Mouse (Mus musculus): ENCODE data around the gene Bbs5.
"Not testable (repeated sequence)": the region's sequence is repeated elsewhere in the genome, so short reads cannot be mapped to it uniquely, and the experiment has no call there.

Gene Bbs5

GRCm38 (mm10) chr2:69646726-69647490, at the start of gene Bbs5:
Gene Bbs5 (plus strand): TSS chr2:69647171.
- peak; percentile 89 for DNase-seq

GRCm38 (mm10) chr2:69603726-69604393, 43.1 kb upstream of the Bbs5 start:
- no peak for DNase-seq

- DNase-seq, result no peak
These were observed 40.4 kb upstream of the Bbs5 start for GRCm38 (mm10) chr2:69606621-69607020.

- DNase-seq, result no peak
These were observed 34.7 kb upstream of the Bbs5 start for GRCm38 (mm10) chr2:69612237-69612636.

GRCm38 (mm10) chr2:69612716-69613115, 34.3 kb upstream of the Bbs5 start:
- DNase-seq, result no peak

- DNase-seq, result no peak
These were observed 33.7 kb upstream of the Bbs5 start for GRCm38 (mm10) chr2:69613237-69613636.

GRCm38 (mm10) chr2:69618336-69618735, 28.6 kb upstream of the Bbs5 start:
- DNase-seq, result no peak

- DNase-seq, result no peak
These were observed 27.7 kb upstream of the Bbs5 start for GRCm38 (mm10) chr2:69619286-69619685.

GRCm38 (mm10) chr2:69629215-69629614, 17.8 kb upstream of the Bbs5 start:
- DNase-seq, result no peak

GRCm38 (mm10) chr2:69629914-69630313, 17.1 kb upstream of the Bbs5 start:
- no peak for DNase-seq

GRCm38 (mm10) chr2:69630792-69631191, 16.2 kb upstream of the Bbs5 start:
- no peak for DNase-seq

GRCm38 (mm10) chr2:69631449-69631848, 15.5 kb upstream of the Bbs5 start:
- DNase-seq, result no peak

- peak; percentile 45 for DNase-seq
These were observed 11.8 kb upstream of the Bbs5 start for GRCm38 (mm10) chr2:69635064-69635701.

GRCm38 (mm10) chr2:69635807-69636206, 11.2 kb upstream of the Bbs5 start:
- DNase-seq, result peak; percentile 33

GRCm38 (mm10) chr2:69637989-69638388, 9.0 kb upstream of the Bbs5 start:
- DNase-seq, result not testable (repeated sequence)

- DNase-seq, result peak; percentile 6
These were observed 6.9 kb upstream of the Bbs5 start for GRCm38 (mm10) chr2:69640100-69640499.

GRCm38 (mm10) chr2:69644968-69645617, 1.9 kb upstream of the Bbs5 start:
- DNase-seq, result no peak

GRCm38 (mm10) chr2:69649716-69650115, 2.7 kb downstream of the Bbs5 start:
- DNase-seq, result no peak

- no peak for DNase-seq
These were observed 12.4 kb downstream of the Bbs5 start for GRCm38 (mm10) chr2:69659326-69659725.

GRCm38 (mm10) chr2:69663827-69664476, 17.0 kb downstream of the Bbs5 start:
- no peak for DNase-seq

GRCm38 (mm10) chr2:69667656-69668055, 20.7 kb downstream of the Bbs5 start:
- no peak for DNase-seq

GRCm38 (mm10) chr2:69668414-69668813, 21.4 kb downstream of the Bbs5 start:
- no peak for DNase-seq

GRCm38 (mm10) chr2:69669853-69670252, 22.9 kb downstream of the Bbs5 start, which contains the start of gene Klhl41:
Gene Klhl41 (plus strand): TSS chr2:69670120.
- DNase-seq, result no peak
